Mouse (Mus musculus) layer of hippocampus, postnatal 36 days (tissue): ENCODE results near the gene Eif4ebp2. TPM values are rescaled to one million over a fixed set of nuclear protein-coding genes. Genes with fewer than 3 reads are reported as not detected.

Experiments used
- DNase-seq, 2 experiments: peaks; one replicate each; pipeline ENCODE4 v3.0.0; 2022
- total RNA-seq, 2 experiments: library from RNA; stranded (reverse); gene quantifications; 2 replicates each; pipeline ENCODE4 v1.2.3; 2021

The Eif4ebp2 gene
- total RNA-seq, 2 experiments from 2014 or later: 56.1 to 56.8 TPM

DNA sequence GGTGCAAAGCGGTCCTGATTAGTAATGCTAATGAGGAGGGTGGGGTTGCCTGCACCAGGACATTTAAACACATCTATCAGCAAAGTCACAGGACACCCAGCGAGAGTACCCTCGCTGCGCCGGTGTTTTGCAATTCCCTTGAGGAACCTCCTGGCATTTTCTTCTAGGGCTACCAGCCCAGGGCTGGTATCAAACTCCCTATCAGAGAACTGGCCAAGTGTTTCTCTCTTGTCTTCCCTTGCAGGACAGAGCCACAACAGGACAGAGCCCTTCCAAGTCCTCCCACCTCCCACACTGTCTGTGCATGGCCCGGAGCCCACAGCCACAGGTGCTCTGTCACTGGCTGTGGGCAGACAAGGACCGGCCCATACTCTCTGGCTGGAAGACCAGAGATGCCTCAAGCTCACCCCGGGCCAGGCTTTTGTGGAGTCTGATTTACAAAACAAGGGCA is 70.2 kb downstream of the Eif4ebp2 start:
- no peak for DNase-seq

DNA sequence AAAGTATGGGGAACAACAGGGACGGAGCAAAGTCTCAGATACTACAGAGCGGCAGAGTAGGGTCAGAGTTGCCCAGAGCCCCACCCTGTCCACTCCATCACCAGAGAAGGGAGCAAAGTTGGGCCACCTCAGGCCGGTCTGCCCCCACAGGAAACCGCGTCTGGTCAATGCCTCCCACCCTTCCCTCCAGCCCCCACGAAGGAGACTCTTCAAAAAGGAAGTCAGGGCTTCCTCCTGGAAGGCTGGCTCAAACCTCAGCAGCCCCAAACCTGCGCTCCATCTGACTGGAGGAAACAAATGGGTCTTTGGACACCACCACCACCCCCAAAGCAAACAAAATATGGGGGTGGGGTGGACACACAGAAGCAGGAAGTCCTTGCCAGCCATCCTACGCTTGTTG is 70.6 kb downstream of the Eif4ebp2 start:
- no peak for DNase-seq

DNA sequence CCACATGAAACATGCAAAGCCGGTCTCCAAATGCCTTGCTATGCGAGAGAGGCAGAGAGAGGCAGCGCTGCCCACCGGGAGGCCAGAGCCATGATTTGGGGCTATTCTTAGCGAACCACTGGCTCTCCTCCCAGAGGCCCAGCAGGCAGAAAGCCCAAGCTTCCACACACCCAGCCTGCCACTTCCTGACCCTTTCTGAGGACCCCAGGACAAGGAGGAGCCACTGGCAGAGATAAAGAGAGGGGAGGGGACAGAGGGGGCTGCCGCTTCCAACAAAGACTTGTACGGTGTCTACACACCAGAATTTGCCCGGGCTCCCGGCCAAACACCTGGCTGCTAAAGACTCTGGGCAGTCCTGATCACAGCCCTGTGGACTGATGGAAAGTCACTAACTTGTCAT is 72.3 kb downstream of the Eif4ebp2 start:
- no peak for DNase-seq

DNA sequence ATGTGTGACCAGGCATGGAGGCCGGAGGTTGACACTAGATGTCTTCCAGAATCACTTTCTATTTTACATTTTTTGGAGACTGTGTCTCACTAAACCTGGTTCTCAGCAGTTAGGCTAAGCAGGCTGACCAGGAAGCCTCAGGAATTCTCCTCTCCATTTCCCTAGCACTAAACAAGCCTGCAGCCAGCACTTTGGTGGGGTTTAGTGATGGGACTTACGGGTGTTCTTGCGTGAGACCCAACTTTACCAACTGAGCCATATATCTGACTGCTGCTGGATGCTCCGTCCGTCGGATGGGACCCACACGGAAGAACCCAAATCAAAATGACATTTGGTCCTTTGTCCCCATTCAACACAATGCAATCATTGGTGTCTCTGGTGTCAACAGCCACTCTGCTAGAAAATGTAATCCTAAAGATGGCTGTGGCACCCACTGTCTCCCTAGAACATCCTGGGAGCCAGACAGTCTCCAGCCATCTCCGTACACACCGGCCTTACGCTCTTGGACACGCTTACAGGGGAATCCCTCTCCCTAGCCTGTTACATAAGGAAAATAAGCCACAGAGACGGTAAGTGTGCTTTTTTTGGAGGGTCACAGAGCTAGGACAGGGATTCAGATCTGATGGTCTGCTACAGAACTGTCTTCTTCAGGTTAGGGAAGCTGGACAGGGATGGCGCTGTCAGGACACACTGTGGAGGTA is 73.0 kb downstream of the Eif4ebp2 start:
- DNase-seq: no peak

DNA sequence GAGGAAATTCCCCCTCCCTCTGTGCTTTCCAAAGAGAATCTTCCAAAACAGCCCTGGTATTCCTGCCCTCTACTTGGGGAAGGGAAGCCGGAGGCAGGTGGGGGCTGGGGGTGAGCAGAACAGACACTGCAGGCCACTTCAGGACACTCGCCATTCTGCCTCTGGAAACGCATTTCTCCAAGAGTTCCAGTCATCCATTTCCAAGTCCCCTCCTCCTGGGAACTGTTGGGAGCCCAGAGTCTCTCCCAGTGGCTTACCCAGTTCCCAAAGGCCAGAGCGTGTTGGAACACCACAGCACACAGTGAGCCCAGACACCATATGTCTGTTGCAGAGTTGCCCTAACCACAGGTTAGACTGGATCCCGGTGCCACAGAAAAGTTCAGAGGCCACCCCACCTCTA is 73.8 kb downstream of the Eif4ebp2 start:
- DNase-seq: no peak

Other genes with a start within 250 kb of the Eif4ebp2 start
- 1 to 10 TPM; 1.8 TPM for gene Adamts14, start 179.2 kb downstream of the Eif4ebp2 start, total RNA-seq
- gene Prf1, start 154.8 kb downstream of the Eif4ebp2 start, total RNA-seq: not detected
- gene Pald1, start 69.1 kb downstream of the Eif4ebp2 start, total RNA-seq: 10 to 100 TPM; 14.3 to 15.4 TPM
- gene Nodal, start 34.7 kb downstream of the Eif4ebp2 start, total RNA-seq: under 1 TPM in 1 of 2 experiments, not detected in 1; 0.22 TPM
- gene Lrrc20, start 23.1 kb upstream of the Eif4ebp2 start, total RNA-seq: 10 to 100 TPM; 21.2 to 24.1 TPM
- 1 to 10 TPM; 4.3 to 4.4 TPM for gene Npffr1, start 142.8 kb upstream of the Eif4ebp2 start, total RNA-seq
- 10 to 100 TPM; 95.8 to 96.2 TPM for gene Ppa1, start 195.9 kb upstream of the Eif4ebp2 start, total RNA-seq
- gene Sar1a, start 227.6 kb upstream of the Eif4ebp2 start, total RNA-seq: 100 to 1,000 TPM; 120 to 122 TPM
- gene Tysnd1, start 242.9 kb upstream of the Eif4ebp2 start, total RNA-seq: 10 to 100 TPM; 23.5 to 28.5 TPM